Mouse (Mus musculus): ENCODE data around the gene Mta3. TPM values are rescaled to one million over a fixed set of nuclear protein-coding genes. Genes with fewer than 3 reads are reported as not detected.

Mta3 gene
- total RNA-seq, 2 experiments from 2014 or later, result 29.0 to 51.0 TPM

Other genes starting within 250 kb of the Mta3 start
- 219 and 228 TPM in 2 replicates for gene Cox7a2l, start 188.8 kb upstream of the Mta3 start, total RNA-seq (2015)
- 193 and 195 TPM in 2 replicates for gene Cox7a2l, start 188.8 kb upstream of the Mta3 start, total RNA-seq (2017)
- 0.02 TPM in 1 of 2 replicates, not detected in the other for gene Kcng3, start 74.3 kb upstream of the Mta3 start, total RNA-seq (2015)
- not detected in 2 replicates for gene Kcng3, start 74.3 kb upstream of the Mta3 start, total RNA-seq (2017)
- 21.6 and 34.9 TPM in 2 replicates for gene Haao, start 141.8 kb downstream of the Mta3 start, total RNA-seq (2015)
- gene Haao, start 141.8 kb downstream of the Mta3 start, total RNA-seq (2017), result 22.0 and 22.2 TPM in 2 replicates